In the genomic region with DNA sequence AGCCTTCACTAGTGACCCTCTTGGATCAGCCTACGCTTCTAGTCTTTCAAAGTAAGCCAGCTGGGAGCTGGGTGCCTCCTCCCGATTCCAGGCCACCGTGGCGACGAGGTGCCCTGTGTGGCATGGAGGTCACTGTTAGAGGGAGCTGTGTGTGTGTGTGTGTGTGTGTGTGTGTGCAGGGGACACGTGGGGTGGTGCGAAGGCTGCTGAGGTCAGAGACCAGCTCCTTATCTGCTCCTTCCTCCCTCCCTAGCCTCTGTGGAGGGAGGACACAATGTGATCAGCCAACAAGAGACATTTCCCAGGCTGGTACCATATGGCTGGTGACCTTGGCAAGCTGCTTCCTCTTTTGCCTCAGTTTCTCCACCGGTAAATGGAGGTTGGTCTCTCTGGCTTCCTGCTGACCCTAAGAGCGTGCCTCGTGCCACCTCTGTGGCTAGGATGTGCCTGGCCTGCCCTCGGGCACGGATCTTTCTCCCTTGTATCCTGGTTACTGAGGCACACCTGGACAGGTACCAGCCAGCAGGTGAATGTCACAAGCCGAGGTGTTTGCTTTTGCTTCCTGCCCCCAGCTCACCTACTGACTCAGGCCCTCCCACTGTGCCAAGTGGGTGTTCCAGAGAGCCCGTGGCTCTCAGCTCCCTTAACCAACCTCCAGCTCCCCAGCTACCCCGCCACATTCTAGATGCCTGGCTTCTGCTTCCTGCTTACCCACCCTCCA, we compare ENCODE assay signal across 17 mouse cellular contexts. TPM values are rescaled to one million over a fixed set of nuclear protein-coding genes. Genes with fewer than 3 reads are reported as not detected.
DNase-seq lines count a peak whose midpoint lies in the region; ATAC-seq and TF ChIP-seq lines count a peak whose summit lies in the region.
"Had no signal": no experiment of that assay in that cellular context is flagged by ENCODE, and none has a peak within 500 bp of the region (broad histone marks: within the 10 kb centered on the region; RNA-seq: fewer than 3 reads in every experiment).

No protein-coding gene starts in this region.

- no peak for DNase-seq in heart, postnatal 14 days
- peak; percentile 73 for DNase-seq in lung, postnatal 0 days (ENCODE audit: low spot score)
- DNase-seq in lung, postnatal 14 days = no peak
- no peak for DNase-seq in thymus, adult 18-20 months
- DNase-seq: cerebellum, postnatal 14 days; forebrain, postnatal 0 days; layer of hippocampus, postnatal 36 days; right cerebral cortex, adult 18-20 months had no signal

- H3K4me2 ChIP-seq in heart, embryonic 13.5 days = peak overlapping the region; percentile 25; the same call in 1 of the 2 replicates
- no peak overlapping the region for H3K4me2 ChIP-seq in lung, postnatal 0 days (replicated peaks; ENCODE audit: low read depth, low read length)
- 0 out of 2 replicates have a peak overlapping the region, but pooled peaks have one; percentile 7 for H3K4me2 ChIP-seq in intestine, embryonic 16.5 days (ENCODE audit: low read depth, low read length)
- no peak overlapping the region for H3K4me2 ChIP-seq in hindbrain, embryonic 13.5 days
- H3K4me2 ChIP-seq: embryonic facial prominence, embryonic 12.5 days; limb, embryonic 12.5 days; midbrain, embryonic 13.5 days; neural tube, embryonic 13.5 days had no signal

- H3K27me3 ChIP-seq in heart, embryonic 13.5 days (replicated peaks) = peaks cover 32% of the 10 kb centered on the region
- H3K27me3 ChIP-seq in lung, postnatal 0 days (replicated peaks; ENCODE audit: insufficient read depth, low read length) = no peaks in the 10 kb centered on the region
- H3K27me3 ChIP-seq in intestine, embryonic 16.5 days (replicated peaks; ENCODE audit: control insufficient read depth, insufficient read depth, low read length) = no peaks in the 10 kb centered on the region
- no peaks in the 10 kb centered on the region for H3K27me3 ChIP-seq in small intestine, adult 2 months (ENCODE audit: control insufficient read depth, insufficient read depth, low read length)
- H3K27me3 ChIP-seq in hindbrain, embryonic 13.5 days = peaks cover 51% of the 10 kb centered on the region

- no peak for TF ChIP-seq EP300 in lung, postnatal 0 days (IDR thresholded peaks at IDR 0.05)

- H3K4me1 ChIP-seq in heart, embryonic 13.5 days = peaks cover 26% of the 10 kb centered on the region
- H3K4me1 ChIP-seq in lung, postnatal 0 days (ENCODE audit: insufficient read depth, low read depth, low read length) = no peaks in the 10 kb centered on the region
- peaks cover 19% of the 10 kb centered on the region for H3K4me1 ChIP-seq in intestine, embryonic 16.5 days (ENCODE audit: control insufficient read depth, insufficient read depth, low read length)
- H3K4me1 ChIP-seq in small intestine, adult 2 months (ENCODE audit: control insufficient read depth, insufficient read depth, insufficient read length, low read length) = peaks cover 32% of the 10 kb centered on the region
- H3K4me1 ChIP-seq in hindbrain, embryonic 13.5 days (replicated peaks) = 0 out of 2 replicates have a peak, but pooled peaks cover 4% of the 10 kb centered on the region
- H3K4me1 ChIP-seq: embryonic facial prominence, embryonic 12.5 days; limb, embryonic 12.5 days; midbrain, embryonic 13.5 days; neural tube, embryonic 13.5 days had no signal

- H3K9ac ChIP-seq in heart, embryonic 13.5 days = no peak overlapping the region
- no peak overlapping the region for H3K9ac ChIP-seq in lung, postnatal 0 days (replicated peaks; ENCODE audit: low read depth)
- 0 out of 2 replicates have a peak overlapping the region, but pooled peaks have one; percentile 26 for H3K9ac ChIP-seq in intestine, embryonic 16.5 days (ENCODE audit: low read depth, low read length)
- no peak overlapping the region for H3K9ac ChIP-seq in hindbrain, embryonic 13.5 days
- H3K9ac ChIP-seq: embryonic facial prominence, embryonic 12.5 days; forebrain, postnatal 0 days; limb, embryonic 12.5 days; midbrain, embryonic 13.5 days; neural tube, embryonic 13.5 days had no signal

- WGBS in heart, embryonic 13.5 days = 62% methylated on average over 15 of the region's 15 CpGs
- WGBS in lung, postnatal 0 days = 61% methylated on average over 15 of the region's 15 CpGs
- 75% methylated on average over 15 of the region's 15 CpGs for WGBS in intestine, embryonic 16.5 days
- 22% methylated on average over 15 of the region's 15 CpGs for WGBS in small intestine, adult 2 months
- 85% methylated on average over 15 of the region's 15 CpGs for WGBS in hindbrain, embryonic 13.5 days

- no peak overlapping the region for H3K4me3 ChIP-seq in heart, embryonic 13.5 days
- no peak overlapping the region for H3K4me3 ChIP-seq in lung, postnatal 0 days (ENCODE audit: low read depth, low read length)
- no peak overlapping the region; the same call in 1 of the 2 replicates for H3K4me3 ChIP-seq in intestine, embryonic 16.5 days (ENCODE audit: low read length)
- peak overlapping the region; percentile 81 for H3K4me3 ChIP-seq in small intestine, adult 2 months (ENCODE audit: low read depth, low read length)
- no peak overlapping the region for H3K4me3 ChIP-seq in hindbrain, embryonic 13.5 days
- H3K4me3 ChIP-seq: embryonic facial prominence, embryonic 12.5 days; limb, embryonic 12.5 days; midbrain, embryonic 13.5 days; neural tube, embryonic 13.5 days had no signal

- no peak for ATAC-seq in heart, embryonic 13.5 days (ENCODE audit: extremely low read depth, insufficient number of reproducible peaks, low FRiP score, low TSS enrichment)
- peak; percentile 34; the same call in 1 of the 2 replicates for ATAC-seq in lung, postnatal 0 days
- ATAC-seq in intestine, embryonic 16.5 days = peak; percentile 27; the same call in 1 of the 2 replicates
- ATAC-seq in hindbrain, embryonic 13.5 days (ENCODE audit: low FRiP score) = no peak
- ATAC-seq: forebrain, postnatal 0 days; midbrain, embryonic 13.5 days had no signal

- no peaks in the 10 kb centered on the region for H3K9me3 ChIP-seq in heart, embryonic 13.5 days
- H3K9me3 ChIP-seq in lung, postnatal 0 days (ENCODE audit: low read length) = no peaks in the 10 kb centered on the region
- H3K9me3 ChIP-seq in intestine, embryonic 16.5 days (ENCODE audit: control insufficient read depth, low read length) = no peaks in the 10 kb centered on the region
- H3K9me3 ChIP-seq in hindbrain, embryonic 13.5 days = no peaks in the 10 kb centered on the region
- H3K9me3 ChIP-seq: embryonic facial prominence, embryonic 12.5 days; midbrain, embryonic 13.5 days; neural tube, embryonic 13.5 days had no signal

- intact Hi-C loops in heart, postnatal 14 days (cut with DNase I) = no loop called here

- H3K36me3 ChIP-seq in heart, embryonic 13.5 days = no peaks in the 10 kb centered on the region
- no peaks in the 10 kb centered on the region for H3K36me3 ChIP-seq in lung, postnatal 0 days (ENCODE audit: insufficient read depth, low read length)
- peaks cover 8% of the 10 kb centered on the region for H3K36me3 ChIP-seq in intestine, embryonic 16.5 days (ENCODE audit: control insufficient read depth, insufficient read depth, low read length)
- peaks cover 24% of the 10 kb centered on the region for H3K36me3 ChIP-seq in small intestine, adult 2 months (ENCODE audit: control insufficient read depth, insufficient read depth, low read length)
- no peaks in the 10 kb centered on the region for H3K36me3 ChIP-seq in hindbrain, embryonic 13.5 days
- H3K36me3 ChIP-seq: embryonic facial prominence, embryonic 12.5 days; limb, embryonic 12.5 days; midbrain, embryonic 13.5 days; neural tube, embryonic 13.5 days had no signal

- no peak for TF ChIP-seq CTCF in lung, postnatal 0 days (IDR thresholded peaks at IDR 0.05)
- TF ChIP-seq CTCF in small intestine, adult 2 months (IDR thresholded peaks at IDR 0.05; ENCODE audit: extremely low read depth, insufficient read length, insufficient replicate concordance, low read depth, low read length) = no peak

- no peak for TF ChIP-seq POLR2A in small intestine, adult 2 months (IDR thresholded peaks at IDR 0.05; ENCODE audit: low read depth, low read length)

- H3K27ac ChIP-seq in heart, embryonic 13.5 days (replicated peaks) = no peak overlapping the region
- H3K27ac ChIP-seq in lung, postnatal 0 days (ENCODE audit: low read length) = no peak overlapping the region
- H3K27ac ChIP-seq in intestine, embryonic 16.5 days (ENCODE audit: low read length) = peak overlapping the region; percentile 58; the same call in 1 of the 2 replicates
- H3K27ac ChIP-seq in small intestine, adult 2 months (ENCODE audit: insufficient read depth, low read depth, low read length) = peak overlapping the region; percentile 81
- no peak overlapping the region for H3K27ac ChIP-seq in hindbrain, embryonic 13.5 days
- H3K27ac ChIP-seq: embryonic facial prominence, embryonic 12.5 days; limb, embryonic 12.5 days; midbrain, embryonic 13.5 days; neural tube, embryonic 13.5 days had no signal

RNA-seq across cellular contexts. Expression of a gene that starts 7.9 kb away (rescaled TPM):
- polyA plus RNA-seq in heart, embryonic 13.5 days (2015; fragmentation: Nextera tagmentation; extraction: Ambion mirVana) = 0.37 and 0.55 TPM in 2 replicates
- under 1 TPM in 1 of 2 experiments, not detected in 1; 0.65 TPM for total RNA-seq in heart, postnatal 14 days (2021)
- 15.5 and 19.1 TPM in 2 replicates for polyA plus RNA-seq in lung, postnatal 0 days (2015; fragmentation: Nextera tagmentation; extraction: Ambion mirVana)
- polyA plus RNA-seq in intestine, embryonic 16.5 days (2015; fragmentation: Nextera tagmentation; extraction: Ambion mirVana) = 120 and 151 TPM in 2 replicates
- polyA plus RNA-seq in small intestine, adult 2 months (2012; rRNA removed) = 277 and 416 TPM in 2 replicates
- 0.05 and 0.12 TPM in 2 replicates for polyA plus RNA-seq in hindbrain, embryonic 13.5 days (2015; fragmentation: Nextera tagmentation; extraction: Ambion mirVana)

RNA-seq across cellular contexts. Expression of a gene that starts 14.4 kb away (rescaled TPM):
- polyA plus RNA-seq in heart, embryonic 13.5 days (2015; fragmentation: Nextera tagmentation; extraction: Ambion mirVana) = 0.31 TPM in 1 of 2 replicates, not detected in the other
- not detected for total RNA-seq in heart, postnatal 14 days (2021)
- polyA plus RNA-seq in lung, postnatal 0 days (2015; fragmentation: Nextera tagmentation; extraction: Ambion mirVana) = 0.33 TPM in 1 of 2 replicates, not detected in the other
- not detected in 2 replicates for polyA plus RNA-seq in intestine, embryonic 16.5 days (2015; fragmentation: Nextera tagmentation; extraction: Ambion mirVana)
- 0.28 TPM in 1 of 2 replicates, not detected in the other for polyA plus RNA-seq in small intestine, adult 2 months (2012; rRNA removed)
- not detected in 2 replicates for polyA plus RNA-seq in hindbrain, embryonic 13.5 days (2015; fragmentation: Nextera tagmentation; extraction: Ambion mirVana)
- total RNA-seq: forebrain, postnatal 0 days; gastrocnemius, postnatal 4 days; layer of hippocampus, postnatal 36 days had no signal
- polyA plus RNA-seq: embryonic facial prominence, embryonic 12.5 days; forebrain, postnatal 0 days; midbrain, embryonic 13.5 days; neural tube, embryonic 13.5 days had no signal

RNA-seq across cellular contexts. Expression of a gene that starts 14.8 kb away (rescaled TPM):
- 41.3 and 48.0 TPM in 2 replicates for polyA plus RNA-seq in heart, embryonic 13.5 days (2015; fragmentation: Nextera tagmentation; extraction: Ambion mirVana)
- total RNA-seq in heart, postnatal 14 days (2021) = 10 to 100 TPM in 1 of 2 experiments, 1 to 10 TPM in 1; 9.9 to 10.8 TPM
- 41.1 and 45.4 TPM in 2 replicates for polyA plus RNA-seq in lung, postnatal 0 days (2015; fragmentation: Nextera tagmentation; extraction: Ambion mirVana)
- polyA plus RNA-seq in intestine, embryonic 16.5 days (2015; fragmentation: Nextera tagmentation; extraction: Ambion mirVana) = 67.6 and 80.3 TPM in 2 replicates
- polyA plus RNA-seq in small intestine, adult 2 months (2012; rRNA removed) = 18.2 and 20.9 TPM in 2 replicates
- polyA plus RNA-seq in hindbrain, embryonic 13.5 days (2015; fragmentation: Nextera tagmentation; extraction: Ambion mirVana) = 73.5 and 78.7 TPM in 2 replicates

RNA-seq across cellular contexts. Expression of a gene that starts 20.5 kb away (rescaled TPM):
- polyA plus RNA-seq in heart, embryonic 13.5 days (2015; fragmentation: Nextera tagmentation; extraction: Ambion mirVana) = 17.6 and 21.7 TPM in 2 replicates
- 10 to 100 TPM; 23.4 to 26.9 TPM for total RNA-seq in heart, postnatal 14 days (2021)
- polyA plus RNA-seq in lung, postnatal 0 days (2015; fragmentation: Nextera tagmentation; extraction: Ambion mirVana) = 38.5 and 38.9 TPM in 2 replicates
- 25.0 and 25.2 TPM in 2 replicates for polyA plus RNA-seq in intestine, embryonic 16.5 days (2015; fragmentation: Nextera tagmentation; extraction: Ambion mirVana)
- 27.1 and 70.9 TPM in 2 replicates for polyA plus RNA-seq in small intestine, adult 2 months (2012; rRNA removed)
- 13.2 and 13.4 TPM in 2 replicates for polyA plus RNA-seq in hindbrain, embryonic 13.5 days (2015; fragmentation: Nextera tagmentation; extraction: Ambion mirVana)

RNA-seq across cellular contexts. Expression of a gene that starts 36.4 kb away (rescaled TPM):
- polyA plus RNA-seq in heart, embryonic 13.5 days (2015; fragmentation: Nextera tagmentation; extraction: Ambion mirVana) = 15.6 and 19.1 TPM in 2 replicates
- total RNA-seq in heart, postnatal 14 days (2021) = 10 to 100 TPM; 41.8 to 43.8 TPM
- polyA plus RNA-seq in lung, postnatal 0 days (2015; fragmentation: Nextera tagmentation; extraction: Ambion mirVana) = 8.6 TPM in 2 replicates
- polyA plus RNA-seq in intestine, embryonic 16.5 days (2015; fragmentation: Nextera tagmentation; extraction: Ambion mirVana) = 18.8 and 18.9 TPM in 2 replicates
- polyA plus RNA-seq in small intestine, adult 2 months (2012; rRNA removed) = 46.9 and 86.6 TPM in 2 replicates
- polyA plus RNA-seq in hindbrain, embryonic 13.5 days (2015; fragmentation: Nextera tagmentation; extraction: Ambion mirVana) = 24.7 and 27.3 TPM in 2 replicates

Comparison
In these comparisons a context has a peak if more than half of its experiments do, and no peak if none do; other contexts are left out.
1. ATAC-seq: peak in lung, postnatal 0 days (single experiment) and intestine, embryonic 16.5 days (single experiment); none in heart, embryonic 13.5 days (single experiment) and hindbrain, embryonic 13.5 days (single experiment).
2. H3K27ac ChIP-seq: peak in intestine, embryonic 16.5 days (single experiment) and small intestine, adult 2 months (single experiment); none in heart, embryonic 13.5 days (single experiment), lung, postnatal 0 days (single experiment) and hindbrain, embryonic 13.5 days (single experiment).
3. H3K4me2 ChIP-seq: peak in heart, embryonic 13.5 days (single experiment) and intestine, embryonic 16.5 days (single experiment); none in lung, postnatal 0 days (single experiment) and hindbrain, embryonic 13.5 days (single experiment).
4. RNA of a gene that starts 7.9 kb away (polyA plus RNA-seq): 277 to 416 TPM in small intestine, adult 2 months, 120 to 151 TPM in intestine, embryonic 16.5 days and 15.5 to 19.1 TPM in lung, postnatal 0 days; 0.37 to 0.55 TPM in heart, embryonic 13.5 days and 0.05 to 0.12 TPM in hindbrain, embryonic 13.5 days; every median in the first group is over 10 times any median in the second.